33 mouse cellular contexts compared by ENCODE assay signal in the genomic region with DNA sequence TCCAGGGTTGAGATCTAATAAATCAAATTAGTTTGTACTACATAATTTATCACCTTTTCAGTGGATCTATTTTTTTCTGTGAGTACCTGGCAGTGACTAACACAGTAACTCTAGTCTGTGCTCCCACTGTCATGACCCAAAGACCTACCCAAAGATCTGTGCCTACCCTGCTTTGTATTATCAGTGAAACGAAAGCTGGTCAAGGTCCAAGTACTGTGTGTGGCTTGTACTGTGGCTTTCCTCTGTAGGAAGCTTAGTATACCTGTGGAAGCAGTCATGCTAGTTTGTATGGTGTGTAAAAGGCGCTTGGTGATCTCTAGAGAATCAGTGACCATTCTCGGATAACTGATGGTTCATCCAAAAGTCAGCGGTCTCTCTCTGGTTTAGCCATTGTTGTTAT.
"Had no signal": no experiment of that assay in that cellular context is flagged by ENCODE, and none has a peak within 500 bp of the region (broad histone marks: within the 10 kb centered on the region; RNA-seq: fewer than 3 reads in every experiment).

No protein-coding gene starts in this region.

- H3K27ac ChIP-seq: heart, adult 2 months; heart, embryonic 10.5 days; heart, embryonic 13.5 days; heart, embryonic 15.5 days; hindbrain, embryonic 10.5 days; hindbrain, embryonic 12.5 days; hindbrain, embryonic 13.5 days; hindbrain, embryonic 14.5 days; hindbrain, embryonic 15.5 days; hindbrain, postnatal 0 days; kidney, embryonic 15.5 days; kidney, postnatal 0 days; layer of hippocampus, adult 2 months had no signal

- H3K9me3 ChIP-seq: heart, embryonic 10.5 days; heart, embryonic 12.5 days; heart, embryonic 13.5 days; heart, embryonic 15.5 days; hindbrain, embryonic 10.5 days; hindbrain, embryonic 12.5 days; hindbrain, embryonic 13.5 days; hindbrain, embryonic 15.5 days; kidney, embryonic 15.5 days had no signal

- H3K4me3 ChIP-seq: heart, adult 2 months; heart, embryonic 10.5 days; heart, embryonic 12.5 days; heart, embryonic 13.5 days; heart, embryonic 15.5 days; hindbrain, embryonic 10.5 days; hindbrain, embryonic 12.5 days; hindbrain, embryonic 13.5 days; hindbrain, embryonic 15.5 days; kidney, embryonic 15.5 days; layer of hippocampus, adult 2 months had no signal

- DNase-seq: heart, adult 2 months; heart, postnatal 10 days; heart, postnatal 14 days; heart, postnatal 36 days; heart, postnatal 4 days; kidney, adult 11 months; kidney, adult 18-20 months; kidney, adult 2 months; kidney, adult 8-10 months; kidney, adult 9 months; kidney, postnatal 10 days; kidney, postnatal 14 days; kidney, postnatal 25 days; kidney, postnatal 36 days; kidney, postnatal 4 days; layer of hippocampus, adult 9-11 months; layer of hippocampus, postnatal 36 days had no signal

- H3K4me1 ChIP-seq: heart, embryonic 10.5 days; heart, embryonic 12.5 days; heart, embryonic 13.5 days; heart, embryonic 15.5 days; hindbrain, embryonic 10.5 days; hindbrain, embryonic 12.5 days; hindbrain, embryonic 13.5 days; hindbrain, embryonic 15.5 days; kidney, embryonic 15.5 days had no signal

- H3K27me3 ChIP-seq: heart, embryonic 12.5 days; heart, embryonic 13.5 days; heart, embryonic 15.5 days; hindbrain, embryonic 12.5 days; hindbrain, embryonic 13.5 days; hindbrain, embryonic 15.5 days; kidney, embryonic 15.5 days had no signal

- H3K9ac ChIP-seq: heart, embryonic 12.5 days; heart, embryonic 13.5 days; heart, embryonic 15.5 days; hindbrain, embryonic 12.5 days; hindbrain, embryonic 13.5 days; hindbrain, embryonic 14.5 days; hindbrain, embryonic 15.5 days; kidney, embryonic 15.5 days had no signal

- H3K36me3 ChIP-seq: heart, embryonic 10.5 days; heart, embryonic 12.5 days; heart, embryonic 13.5 days; heart, embryonic 15.5 days; hindbrain, embryonic 10.5 days; hindbrain, embryonic 12.5 days; hindbrain, embryonic 13.5 days; hindbrain, embryonic 15.5 days; kidney, embryonic 15.5 days had no signal

- ATAC-seq: hindbrain, embryonic 16.5 days; hindbrain, postnatal 0 days; inflammation-experienced regulatory T-cells, adult 6 months had no signal

- H3K4me2 ChIP-seq: heart, embryonic 11.5 days; heart, embryonic 12.5 days; heart, embryonic 13.5 days; heart, embryonic 15.5 days; hindbrain, embryonic 12.5 days; hindbrain, embryonic 13.5 days; hindbrain, embryonic 14.5 days; hindbrain, embryonic 15.5 days; kidney, embryonic 15.5 days had no signal
